Mouse (Mus musculus): ENCODE measurements at regions not wholly inside any gene's neighbourhood (a gene's known extent, or its start where the extent isn't known, plus 50 kb on each side); places are given as distances from the start of the nearest gene placed in this dataset.

DNA sequence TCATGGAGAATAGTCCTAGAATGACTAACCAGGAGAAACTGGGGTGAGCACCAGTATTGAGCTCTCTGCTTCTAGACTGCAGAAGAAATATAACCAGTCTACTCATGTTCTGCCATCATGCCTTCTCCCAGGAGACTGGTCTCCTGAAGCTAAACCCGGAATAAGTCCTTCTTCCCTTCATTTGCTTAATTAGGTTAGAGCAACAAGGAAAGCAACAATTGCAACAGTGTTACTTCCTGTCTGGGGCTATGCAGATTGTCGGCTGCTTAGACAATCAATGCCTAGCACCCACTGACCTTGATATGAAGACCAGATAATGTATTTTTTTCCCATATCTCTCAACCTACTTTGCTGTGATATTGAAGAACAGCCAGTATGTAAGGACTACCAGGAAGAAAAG, 108.5 kb upstream of the Ado start:
- TF ChIP-seq CTCF (IDR thresholded peaks at IDR 0.05; ENCODE audit: extremely low read depth, insufficient read depth, insufficient read length, insufficient replicate concordance) (no peak), POLR2A (IDR thresholded peaks at IDR 0.05; ENCODE audit: low read depth, low read length) (no peak)

All from spleen, adult 2 months (tissue).